Mouse (Mus musculus) heart, adult 2 months (tissue): Measurements from ENCODE around the gene Sema3c. TPM values are rescaled to one million over a fixed set of nuclear protein-coding genes. Genes with fewer than 3 reads are reported as not detected.

Source experiments
- DNase-seq, 2 experiments: peaks; one replicate each; pipeline ENCODE4 v3.0.0; 2021
- H3K27ac ChIP-seq: fragments of 200-600 bp; 2 replicates; pipeline ENCODE4 v1.8.1; 2022
- H3K27me3 ChIP-seq: fragments of 200-500 bp; 2 replicates; pipeline ENCODE4 v1.6.1; 2012; ENCODE audit warnings: mild to moderate bottlenecking, low read length, inconsistent platforms, mixed read lengths; ENCODE audit not compliant: control insufficient read depth, insufficient read depth
- H3K36me3 ChIP-seq: fragments of 200-500 bp; 2 replicates; pipeline ENCODE4 v1.6.1; 2012; ENCODE audit warnings: low read length, inconsistent platforms; ENCODE audit not compliant: control insufficient read depth, insufficient read depth
- H3K4me1 ChIP-seq: fragments of 200-500 bp; 2 replicates; pipeline ENCODE4 v1.6.1; 2011; ENCODE audit warnings: low read length; ENCODE audit not compliant: control insufficient read depth, insufficient read depth
- H3K4me3 ChIP-seq: fragments of 200-600 bp; 2 replicates; pipeline ENCODE4 v1.8.1; 2022
- H3K79me2 ChIP-seq: fragments of 200-500 bp; replicated peaks from 2 replicates; pipeline ENCODE4 v1.6.1; 2012; ENCODE audit warnings: mild to moderate bottlenecking, inconsistent platforms, low read length, moderate library complexity, mixed read lengths; ENCODE audit not compliant: control insufficient read depth, insufficient read depth
- H3K9ac ChIP-seq: fragments of 200-500 bp; 2 replicates; pipeline ENCODE4 v1.6.1; 2012; ENCODE audit warnings: low read depth, mild to moderate bottlenecking, control low read depth, inconsistent platforms, low read length, mixed read lengths
- CTCF ChIP-seq: fragments of 200-600 bp; IDR thresholded peaks from 2 replicates; pipeline ENCODE4 v1.8.1; 2022; ENCODE audit warnings: antibody characterized with exemption, mild to moderate bottlenecking, moderate library complexity
- EP300 ChIP-seq: fragments of 200-500 bp; IDR thresholded peaks from 2 replicates; pipeline ENCODE4 v1.6.1; 2011; ENCODE audit warnings: low read depth, low read length, control low read depth; ENCODE audit not compliant: insufficient read depth
- POLR2A ChIP-seq: fragments of 200-500 bp; IDR thresholded peaks from 2 replicates; pipeline ENCODE4 v1.6.1; 2011; ENCODE audit warnings: mild to moderate bottlenecking, low read depth, low read length, control low read depth; ENCODE audit not compliant: insufficient read depth
- WGBS: fragments of 180-500 bp; shearing (Covaris S2); methylation state at CpG from one replicate; pipeline ENCODE4 v1.1.7; 2018; 5-methylcytosine and 5-hydroxymethylcytosine counted together
- intact Hi-C: fragments of 180-260 bp; cut with DNase I; formaldehyde crosslinking; loops from one replicate; pipeline ENCODE4 v1.15.1; 2025
- polyA plus RNA-seq: library from polyadenylated mRNA; depleted of rRNA; stranded (reverse); fragments of >200 nt; gene quantifications from 2 replicates; pipeline ENCODE4 v1.2.3, GENCODE M21; 2012
- total RNA-seq, 2 experiments: library from RNA; stranded (reverse); gene quantifications; 2 replicates each; pipeline ENCODE4 v1.2.3; 2021

The Sema3c gene
- total and polyA plus RNA-seq, 3 experiments: 3.9 to 14.3 (median 14.0) TPM

GRCm38 (mm10) chr5:17584299-17584945, 10.3 kb downstream of the Sema3c start:
- H3K79me2 ChIP-seq: no peaks in the 10 kb centered on the region
- H3K4me1 ChIP-seq: no peaks in the 10 kb centered on the region
- TF ChIP-seq CTCF: no peak
- TF ChIP-seq EP300: no peak
- no peak for TF ChIP-seq POLR2A
- no peaks in the 10 kb centered on the region for H3K36me3 ChIP-seq
- no peaks in the 10 kb centered on the region for H3K27me3 ChIP-seq
- no peak overlapping the region for H3K4me3 ChIP-seq
- H3K9ac ChIP-seq: no peak overlapping the region
- 45% methylated on average over 2 of the region's 2 CpGs for WGBS
- no peak overlapping the region for H3K27ac ChIP-seq
- peak in 1 of 2 experiments; percentile 10 for DNase-seq
- intact Hi-C loops: no loop called here

- H3K4me3 ChIP-seq: no peak overlapping the region
- no peak overlapping the region for H3K27ac ChIP-seq
- no peaks in the 10 kb centered on the region for H3K4me1 ChIP-seq
- TF ChIP-seq POLR2A (no peak), EP300 (no peak), CTCF (no peak)
- WGBS: 81% methylated on average over 2 of the region's 2 CpGs
- DNase-seq: no peak
- no peaks in the 10 kb centered on the region for H3K79me2 ChIP-seq
- no peaks in the 10 kb centered on the region for H3K27me3 ChIP-seq
- H3K36me3 ChIP-seq: no peaks in the 10 kb centered on the region
- no peak overlapping the region for H3K9ac ChIP-seq
- intact Hi-C loops: no loop called here
Observed at GRCm38 (mm10) chr5:17586518-17587210, 12.6 kb downstream of the Sema3c start.

GRCm38 (mm10) chr5:17591908-17592307, 17.8 kb downstream of the Sema3c start:
- DNase-seq: no peak
- 81% methylated on average over 3 of the region's 3 CpGs for WGBS
- H3K9ac ChIP-seq: no peak overlapping the region
- no peak overlapping the region for H3K4me3 ChIP-seq
- no peaks in the 10 kb centered on the region for H3K36me3 ChIP-seq
- intact Hi-C loops: no loop called here
- no peak overlapping the region for H3K27ac ChIP-seq
- H3K79me2 ChIP-seq: no peaks in the 10 kb centered on the region
- TF ChIP-seq POLR2A (no peak), EP300 (no peak), CTCF (no peak)
- no peaks in the 10 kb centered on the region for H3K27me3 ChIP-seq
- no peaks in the 10 kb centered on the region for H3K4me1 ChIP-seq

- intact Hi-C loops: no loop called here
- 73% methylated on average over 4 of the region's 4 CpGs for WGBS
Observed at GRCm38 (mm10) chr5:17601700-17602099, 27.6 kb downstream of the Sema3c start.

GRCm38 (mm10) chr5:17620619-17621018, 46.5 kb downstream of the Sema3c start:
- Histone ChIP-seq H3K4me1 (no peaks in the 10 kb centered on the region), H3K36me3 (no peaks in the 10 kb centered on the region), H3K27ac (no peak overlapping the region), H3K4me3 (no peak overlapping the region), H3K9ac (no peak overlapping the region), H3K79me2 (no peaks in the 10 kb centered on the region), H3K27me3 (no peaks in the 10 kb centered on the region)
- intact Hi-C loops: no loop called here
- 80% methylated on average over 2 of the region's 2 CpGs for WGBS
- TF ChIP-seq EP300 (no peak), CTCF (no peak), POLR2A (no peak)
- no peak for DNase-seq

More at GRCm38 (mm10) chr5:17601700-17602099, 27.6 kb downstream of the Sema3c start:
- no peak overlapping the region for H3K27ac ChIP-seq
- DNase-seq: no peak
- no peaks in the 10 kb centered on the region for H3K79me2 ChIP-seq
- no peak overlapping the region for H3K4me3 ChIP-seq
- H3K27me3 ChIP-seq: no peaks in the 10 kb centered on the region
- no peaks in the 10 kb centered on the region for H3K36me3 ChIP-seq
- TF ChIP-seq POLR2A: no peak
- TF ChIP-seq CTCF: no peak
- no peak for TF ChIP-seq EP300
- H3K9ac ChIP-seq: no peak overlapping the region
- H3K4me1 ChIP-seq: no peaks in the 10 kb centered on the region

- TF ChIP-seq POLR2A (no peak), CTCF (no peak), EP300 (no peak)
- Histone ChIP-seq H3K36me3 (no peaks in the 10 kb centered on the region), H3K9ac (no peak overlapping the region), H3K79me2 (no peaks in the 10 kb centered on the region), H3K4me3 (no peak overlapping the region), H3K4me1 (no peaks in the 10 kb centered on the region), H3K27me3 (no peaks in the 10 kb centered on the region), H3K27ac (no peak overlapping the region)
- no peak for DNase-seq
- intact Hi-C loops: no loop called here
- WGBS: 81% methylated on average over 2 of the region's 2 CpGs
Observed at GRCm38 (mm10) chr5:17622564-17622963, 48.5 kb downstream of the Sema3c start.
